Mouse (Mus musculus): ENCODE results near the gene Taf1b.
"Not testable (repeated sequence)": the region's sequence is repeated elsewhere in the genome, so short reads cannot be mapped to it uniquely, and the experiment has no call there.

Gene Taf1b

GRCm38 (mm10) chr12:24498150-24498840 is at the start of gene Taf1b:
TSS of gene Taf1b (plus strand) at chr12:24498359.
- DNase-seq, result peak; percentile 81

- DNase-seq, result no peak
These were observed 37.8 kb upstream of the Taf1b start for GRCm38 (mm10) chr12:24460406-24460805.

GRCm38 (mm10) chr12:24462121-24462520 is 36.0 kb upstream of the Taf1b start:
- DNase-seq, result peak; percentile 11

- DNase-seq, result not testable (repeated sequence)
These were observed 34.7 kb upstream of the Taf1b start for GRCm38 (mm10) chr12:24463490-24463889.

GRCm38 (mm10) chr12:24468966-24469365 is 29.2 kb upstream of the Taf1b start:
- no peak for DNase-seq

- no peak for DNase-seq
These were observed 27.2 kb upstream of the Taf1b start for GRCm38 (mm10) chr12:24470943-24471342.

GRCm38 (mm10) chr12:24473221-24473620 is 24.9 kb upstream of the Taf1b start:
- DNase-seq, result no peak

GRCm38 (mm10) chr12:24484930-24485329 is 13.2 kb upstream of the Taf1b start:
- DNase-seq, result no peak

- DNase-seq, result no peak
These were observed 11.3 kb upstream of the Taf1b start for GRCm38 (mm10) chr12:24486882-24487281.

- not testable (repeated sequence) for DNase-seq
These were observed 5.7 kb upstream of the Taf1b start for GRCm38 (mm10) chr12:24492507-24492906.

- no peak for DNase-seq
These were observed 5.1 kb upstream of the Taf1b start for GRCm38 (mm10) chr12:24493011-24493410.

GRCm38 (mm10) chr12:24493412-24493811 is 4.7 kb upstream of the Taf1b start:
- no peak for DNase-seq

- not testable (repeated sequence) for DNase-seq
These were observed 3.4 kb upstream of the Taf1b start for GRCm38 (mm10) chr12:24494791-24495190.

- DNase-seq, result not testable (repeated sequence)
These were observed 804 bp downstream of the Taf1b start for GRCm38 (mm10) chr12:24498841-24499485.

GRCm38 (mm10) chr12:24517118-24517517 is 19.0 kb downstream of the Taf1b start:
- DNase-seq, result no peak

- no peak for DNase-seq
These were observed 22.9 kb downstream of the Taf1b start for GRCm38 (mm10) chr12:24521076-24521475.

GRCm38 (mm10) chr12:24525065-24525464 is 26.9 kb downstream of the Taf1b start:
- not testable (repeated sequence) for DNase-seq

- no peak for DNase-seq
These were observed 38.2 kb downstream of the Taf1b start for GRCm38 (mm10) chr12:24536390-24536789.

- no peak for DNase-seq
These were observed 39.0 kb downstream of the Taf1b start for GRCm38 (mm10) chr12:24537201-24537600.

- peak; percentile 25 for DNase-seq
These were observed 39.8 kb downstream of the Taf1b start for GRCm38 (mm10) chr12:24537965-24538364.

- DNase-seq, result no peak
These were observed 43.4 kb downstream of the Taf1b start for GRCm38 (mm10) chr12:24541426-24542154.

- DNase-seq, result no peak
These were observed 49.5 kb downstream of the Taf1b start for GRCm38 (mm10) chr12:24547686-24548085.

GRCm38 (mm10) chr12:24548885-24549284 is 50.7 kb downstream of the Taf1b start:
- no peak for DNase-seq

- DNase-seq, result no peak
These were observed 54.4 kb downstream of the Taf1b start for GRCm38 (mm10) chr12:24552531-24552930.

All from cerebellum, adult 9-11 months (tissue).